Mouse (Mus musculus) brain, embryonic 14.5 days (tissue): ENCODE data around the gene Aurkb. TPM values are rescaled to one million over a fixed set of nuclear protein-coding genes. Genes with fewer than 3 reads are reported as not detected.
A peak's percentile ranks its signal among the peaks of the same experiment; 100 is the strongest.

Experiments
- DNase-seq: peaks from one replicate; pipeline ENCODE4 v3.0.0-alpha.2; 2011; ENCODE audit warnings: low read depth
- CTCF ChIP-seq: fragments of 200-500 bp; IDR thresholded peaks from 2 replicates; pipeline ENCODE4 v1.5.1; 2012; ENCODE audit warnings: inconsistent platforms, mild to moderate bottlenecking, moderate library complexity, borderline replicate concordance; ENCODE audit not compliant: insufficient read depth, insufficient read length; ENCODE audit errors: extremely low read depth
- POLR2A ChIP-seq: fragments of 200-500 bp; IDR thresholded peaks from 2 replicates; pipeline ENCODE4 v1.6.1; 2012; ENCODE audit warnings: mild to moderate bottlenecking, inconsistent platforms, borderline replicate concordance; ENCODE audit not compliant: poor library complexity, insufficient read depth, insufficient read length, severe bottlenecking; ENCODE audit errors: extremely low read depth
- polyA plus RNA-seq: library from polyadenylated mRNA; depleted of rRNA; stranded (reverse); fragments of >200 nt; gene quantifications from 2 replicates; pipeline ENCODE4 v1.2.3, GENCODE M21; 2012

Aurkb gene
- polyA plus RNA-seq, 1 experiment, result 38.3 TPM

- DNase-seq, result no peak
- TF ChIP-seq POLR2A, result no peak
- no peak for TF ChIP-seq CTCF
Observed at GRCm38 (mm10) chr11:69080102-69080854, 34.8 kb downstream of the Aurkb start.

GRCm38 (mm10) chr11:69080855-69081222 lies 35.4 kb downstream of the Aurkb start:
- no peak for DNase-seq
- no peak for TF ChIP-seq CTCF
- no peak for TF ChIP-seq POLR2A

- no peak for DNase-seq
- TF ChIP-seq CTCF, result no peak
- TF ChIP-seq POLR2A, result no peak
Observed at GRCm38 (mm10) chr11:69081613-69082012, 36.2 kb downstream of the Aurkb start.

GRCm38 (mm10) chr11:69085608-69086007 lies 40.2 kb downstream of the Aurkb start:
- no peak for DNase-seq
- TF ChIP-seq POLR2A, result no peak
- TF ChIP-seq CTCF, result no peak

GRCm38 (mm10) chr11:69086390-69086789 lies 40.9 kb downstream of the Aurkb start:
- TF ChIP-seq POLR2A (no peak), CTCF (no peak)
- no peak for DNase-seq

- TF ChIP-seq POLR2A (no peak), CTCF (no peak)
- peak; percentile 4 for DNase-seq
Observed at GRCm38 (mm10) chr11:69087082-69087481, 41.6 kb downstream of the Aurkb start.

GRCm38 (mm10) chr11:69087597-69087996 lies 42.1 kb downstream of the Aurkb start:
- DNase-seq, result peak; percentile 1
- TF ChIP-seq CTCF (no peak), POLR2A (no peak)

GRCm38 (mm10) chr11:69088103-69088855 lies 42.8 kb downstream of the Aurkb start, which contains the start of gene Vamp2:
Gene Vamp2, plus strand, starts transcription at chr11:69088490.
- peak; percentile 97 for DNase-seq
- peak; percentile 73 for TF ChIP-seq POLR2A
- TF ChIP-seq CTCF, result no peak

GRCm38 (mm10) chr11:69088856-69089615 lies 43.6 kb downstream of the Aurkb start:
- peak; percentile 25 for DNase-seq
- TF ChIP-seq CTCF, result no peak
- TF ChIP-seq POLR2A, result no peak

- TF ChIP-seq POLR2A (no peak), CTCF (no peak)
- no peak for DNase-seq
Observed at GRCm38 (mm10) chr11:69089616-69090290, 44.3 kb downstream of the Aurkb start.
